Mouse (Mus musculus) urinary bladder, postnatal 36 days (tissue): ENCODE measurements at regions not wholly inside any gene's neighbourhood (a gene's known extent, or its start where the extent isn't known, plus 50 kb on each side); places are given as distances from the start of the nearest gene placed in this dataset.

Source experiments
- DNase-seq, 2 experiments: peaks; one replicate each; pipeline ENCODE4 v3.0.0; 2022; ENCODE audit warnings: low spot score in 2 of 2, mixed read lengths in 1 of 2

DNA sequence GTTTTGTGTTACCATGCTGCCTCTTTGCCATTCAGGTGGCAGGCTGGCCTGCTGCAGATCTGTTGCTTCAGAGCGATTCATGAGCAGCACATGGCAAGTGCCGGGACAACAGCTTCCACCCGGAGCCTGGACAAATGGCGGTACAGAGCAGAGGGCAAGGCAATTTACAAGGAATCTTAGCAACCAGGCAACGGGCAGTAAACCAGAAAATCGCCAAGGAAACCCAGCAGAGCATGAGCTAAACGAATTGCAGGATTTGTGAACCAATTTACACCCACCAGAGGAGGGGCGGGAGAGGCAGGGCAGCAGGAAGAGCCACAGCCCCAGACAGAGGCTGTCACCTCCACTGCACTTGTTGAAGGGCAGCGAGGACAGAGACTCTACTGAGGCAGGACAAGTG is 60.5 kb upstream of the Loxl4 start:
- DNase-seq = no peak

GRCm38 (mm10) chr19:42669886-42670285 is 57.3 kb upstream of the Loxl4 start:
- DNase-seq = no peak

DNA sequence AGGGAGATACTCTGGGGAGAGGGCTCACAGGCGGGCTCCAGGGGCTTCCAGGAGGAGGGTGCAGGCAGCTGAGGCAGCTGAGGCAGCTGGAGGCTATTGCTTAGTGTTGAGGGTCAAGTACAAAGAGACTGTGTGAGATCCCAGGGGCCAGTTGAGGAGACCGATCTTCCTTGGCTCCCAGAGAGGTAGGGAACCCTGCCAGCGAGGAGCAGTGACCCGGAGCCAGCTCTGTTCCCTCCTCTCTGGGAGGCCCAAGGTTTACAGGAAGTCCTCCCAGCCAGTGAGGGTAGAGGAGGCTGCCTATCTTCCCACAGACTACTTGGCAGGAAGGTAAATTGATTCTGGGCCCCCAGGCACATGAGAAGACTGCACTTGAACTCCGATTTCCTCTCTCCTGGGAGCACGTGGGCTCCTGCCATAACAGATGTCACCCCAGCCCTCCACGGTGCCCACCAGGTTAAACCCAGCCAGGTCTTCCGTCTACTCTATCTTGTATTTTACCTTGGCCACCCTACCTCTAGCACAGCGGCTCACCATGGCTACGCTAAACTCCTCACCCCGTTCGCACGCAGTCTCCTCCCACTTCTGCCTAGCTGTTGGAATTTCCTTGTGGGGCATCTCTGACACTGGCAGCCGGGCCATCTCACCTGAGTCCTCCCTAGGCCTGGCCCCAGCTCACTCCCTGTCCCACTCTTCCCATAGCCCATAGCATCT is 55.9 kb upstream of the Loxl4 start:
- peak in 1 of 2 experiments; percentile 57 for DNase-seq

DNA sequence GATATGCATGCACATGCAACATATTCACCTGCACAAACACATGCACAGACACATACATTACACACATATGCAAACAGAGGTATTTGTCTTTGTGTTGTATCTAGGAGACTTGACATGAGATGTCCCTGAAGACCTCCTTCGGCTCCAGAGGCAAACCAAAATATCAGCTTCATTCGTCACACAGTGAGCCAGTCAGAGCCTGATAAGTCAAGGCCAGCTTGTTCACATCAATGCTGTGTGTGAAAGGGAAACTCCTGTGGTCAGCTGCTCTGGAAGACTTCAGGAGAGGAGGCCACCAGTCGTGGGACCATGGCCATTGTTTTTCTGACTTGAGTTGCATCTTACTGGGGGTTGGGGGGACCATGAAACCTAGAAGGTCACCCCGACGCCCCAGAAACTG is 54.3 kb upstream of the Loxl4 start:
- no peak for DNase-seq
